Comparison of ENCODE assay signal across 13 mouse cellular contexts in genomic region chr19:32137904-32138303, GRCm38 (mm10).
"Had no signal": no experiment of that assay in that cellular context is flagged by ENCODE, and none has a peak within 500 bp of the region (broad histone marks: within the 10 kb centered on the region; RNA-seq: fewer than 3 reads in every experiment).

No protein-coding gene starts in this region.

- H3K4me2 ChIP-seq: limb, embryonic 13.5 days; liver, embryonic 11.5 days; lung, embryonic 15.5 days; midbrain, embryonic 11.5 days had no signal

- H3K4me3 ChIP-seq: limb, embryonic 13.5 days; liver, embryonic 15.5 days; lung, embryonic 15.5 days; megakaryocyte, embryonic 14.5 days had no signal

- DNase-seq: kidney, postnatal 10 days; kidney, postnatal 4 days; left cerebral cortex, postnatal 4 days; lung, adult 18-20 months; lung, postnatal 10 days; lung, postnatal 36 days; midbrain, embryonic 14.5 days had no signal

- H3K27ac ChIP-seq: limb, embryonic 13.5 days; liver, embryonic 15.5 days; lung, embryonic 15.5 days had no signal

- H3K27me3 ChIP-seq: limb, embryonic 13.5 days; liver, embryonic 15.5 days; lung, embryonic 15.5 days; megakaryocyte, embryonic 14.5 days had no signal

- H3K4me1 ChIP-seq: lung, embryonic 15.5 days had no signal

- H3K9ac ChIP-seq: limb, embryonic 13.5 days; liver, embryonic 15.5 days; lung, embryonic 15.5 days had no signal

- H3K36me3 ChIP-seq: lung, embryonic 15.5 days had no signal

- H3K9me3 ChIP-seq: limb, embryonic 13.5 days; liver, embryonic 15.5 days; lung, embryonic 15.5 days; megakaryocyte, embryonic 14.5 days had no signal
